Mouse (Mus musculus): ENCODE results near the gene Polr1a. TPM values are rescaled to one million over a fixed set of nuclear protein-coding genes. Genes with fewer than 3 reads are reported as not detected.

Gene Polr1a
- polyA plus RNA-seq, 1 experiment from 2014 or later: 20.1 TPM

- no peak for ATAC-seq
Measured at GRCm38 (mm10) chr6:72007411-72008212, 98.8 kb downstream of the Polr1a start.

GRCm38 (mm10) chr6:72008213-72008655 lies 99.4 kb downstream of the Polr1a start:
- no peaks in the 10 kb centered on the region for H3K36me3 ChIP-seq (ENCODE audit: control insufficient read depth, insufficient read depth)
- H3K9ac ChIP-seq (replicated peaks; ENCODE audit: low read depth, low read length): no peak overlapping the region
- H3K4me2 ChIP-seq (ENCODE audit: low read length): no peak overlapping the region
- no peak overlapping the region for H3K27ac ChIP-seq (ENCODE audit: low read length)
- H3K4me3 ChIP-seq (replicated peaks; ENCODE audit: low read length): no peak overlapping the region
- no peaks in the 10 kb centered on the region for H3K4me1 ChIP-seq (replicated peaks; ENCODE audit: control insufficient read depth, insufficient read depth, low read length)
- no peak for ATAC-seq
- H3K9me3 ChIP-seq (ENCODE audit: control insufficient read depth, low read length): no peaks in the 10 kb centered on the region
- H3K27me3 ChIP-seq (replicated peaks; ENCODE audit: control insufficient read depth, insufficient read depth, low read length): no peaks in the 10 kb centered on the region
- 92% methylated on average over 4 of the region's 4 CpGs for WGBS

More at GRCm38 (mm10) chr6:72007411-72008212, 98.8 kb downstream of the Polr1a start:
- Histone ChIP-seq H3K4me1 (replicated peaks; ENCODE audit: control insufficient read depth, insufficient read depth, low read length) (no peaks in the 10 kb centered on the region), H3K9ac (replicated peaks; ENCODE audit: low read depth, low read length) (no peak overlapping the region), H3K36me3 (ENCODE audit: control insufficient read depth, insufficient read depth) (no peaks in the 10 kb centered on the region), H3K27me3 (replicated peaks; ENCODE audit: control insufficient read depth, insufficient read depth, low read length) (no peaks in the 10 kb centered on the region), H3K27ac (ENCODE audit: low read length) (no peak overlapping the region), H3K4me3 (replicated peaks; ENCODE audit: low read length) (no peak overlapping the region), H3K9me3 (ENCODE audit: control insufficient read depth, low read length) (no peaks in the 10 kb centered on the region), H3K4me2 (ENCODE audit: low read length) (no peak overlapping the region)
- WGBS: 72% methylated on average over 3 of the region's 3 CpGs

- no peak overlapping the region for H3K27ac ChIP-seq (ENCODE audit: low read length)
- H3K27me3 ChIP-seq (replicated peaks; ENCODE audit: control insufficient read depth, insufficient read depth, low read length): no peaks in the 10 kb centered on the region
- peaks cover 3% of the 10 kb centered on the region; the same call in 1 of the 2 replicates for H3K4me1 ChIP-seq (replicated peaks; ENCODE audit: control insufficient read depth, insufficient read depth, low read length)
- H3K36me3 ChIP-seq (ENCODE audit: control insufficient read depth, insufficient read depth): no peaks in the 10 kb centered on the region
- no peak overlapping the region for H3K4me2 ChIP-seq (ENCODE audit: low read length)
- H3K4me3 ChIP-seq (replicated peaks; ENCODE audit: low read length): no peak overlapping the region
- 96% methylated on average over 1 of the region's 1 CpGs for WGBS
- no peak for ATAC-seq
- no peaks in the 10 kb centered on the region for H3K9me3 ChIP-seq (ENCODE audit: control insufficient read depth, low read length)
- no peak overlapping the region for H3K9ac ChIP-seq (replicated peaks; ENCODE audit: low read depth, low read length)
Measured at GRCm38 (mm10) chr6:72009454-72009853, 100.6 kb downstream of the Polr1a start.

- ATAC-seq: no peak
- 35% methylated on average over 4 of the region's 4 CpGs for WGBS
- H3K9me3 ChIP-seq (ENCODE audit: control insufficient read depth, low read length): no peaks in the 10 kb centered on the region
- H3K4me1 ChIP-seq (replicated peaks; ENCODE audit: control insufficient read depth, insufficient read depth, low read length): peaks cover 3% of the 10 kb centered on the region; the same call in 1 of the 2 replicates
- no peak overlapping the region for H3K4me3 ChIP-seq (replicated peaks; ENCODE audit: low read length)
- H3K27me3 ChIP-seq (replicated peaks; ENCODE audit: control insufficient read depth, insufficient read depth, low read length): no peaks in the 10 kb centered on the region
- no peak overlapping the region for H3K27ac ChIP-seq (ENCODE audit: low read length)
- H3K36me3 ChIP-seq (ENCODE audit: control insufficient read depth, insufficient read depth): no peaks in the 10 kb centered on the region
- no peak overlapping the region for H3K4me2 ChIP-seq (ENCODE audit: low read length)
- no peak overlapping the region for H3K9ac ChIP-seq (replicated peaks; ENCODE audit: low read depth, low read length)
Measured at GRCm38 (mm10) chr6:72014033-72014432, 105.2 kb downstream of the Polr1a start.

GRCm38 (mm10) chr6:72018052-72018451 lies 109.2 kb downstream of the Polr1a start:
- H3K36me3 ChIP-seq (ENCODE audit: control insufficient read depth, insufficient read depth): no peaks in the 10 kb centered on the region
- no peak for ATAC-seq
- no peak overlapping the region for H3K4me3 ChIP-seq (replicated peaks; ENCODE audit: low read length)
- H3K4me1 ChIP-seq (replicated peaks; ENCODE audit: control insufficient read depth, insufficient read depth, low read length): peaks cover 3% of the 10 kb centered on the region; the same call in 1 of the 2 replicates
- 77% methylated on average over 6 of the region's 6 CpGs for WGBS
- H3K4me2 ChIP-seq (ENCODE audit: low read length): no peak overlapping the region
- H3K27me3 ChIP-seq (replicated peaks; ENCODE audit: control insufficient read depth, insufficient read depth, low read length): no peaks in the 10 kb centered on the region
- H3K9ac ChIP-seq (replicated peaks; ENCODE audit: low read depth, low read length): no peak overlapping the region
- H3K27ac ChIP-seq (ENCODE audit: low read length): no peak overlapping the region
- H3K9me3 ChIP-seq (ENCODE audit: control insufficient read depth, low read length): no peaks in the 10 kb centered on the region

- Histone ChIP-seq H3K4me3 (replicated peaks; ENCODE audit: low read length) (no peak overlapping the region), H3K36me3 (ENCODE audit: control insufficient read depth, insufficient read depth) (no peaks in the 10 kb centered on the region), H3K27ac (ENCODE audit: low read length) (no peak overlapping the region), H3K9me3 (ENCODE audit: control insufficient read depth, low read length) (no peaks in the 10 kb centered on the region), H3K9ac (replicated peaks; ENCODE audit: low read depth, low read length) (no peak overlapping the region), H3K27me3 (replicated peaks; ENCODE audit: control insufficient read depth, insufficient read depth, low read length) (no peaks in the 10 kb centered on the region), H3K4me2 (ENCODE audit: low read length) (no peak overlapping the region), H3K4me1 (replicated peaks; ENCODE audit: control insufficient read depth, insufficient read depth, low read length) (no peaks in the 10 kb centered on the region)
- ATAC-seq: no peak
Measured at GRCm38 (mm10) chr6:72025497-72025896, 116.6 kb downstream of the Polr1a start.

- Histone ChIP-seq H3K4me2 (ENCODE audit: low read length) (no peak overlapping the region), H3K4me1 (replicated peaks; ENCODE audit: control insufficient read depth, insufficient read depth, low read length) (no peaks in the 10 kb centered on the region), H3K27me3 (replicated peaks; ENCODE audit: control insufficient read depth, insufficient read depth, low read length) (no peaks in the 10 kb centered on the region), H3K4me3 (replicated peaks; ENCODE audit: low read length) (no peak overlapping the region), H3K36me3 (ENCODE audit: control insufficient read depth, insufficient read depth) (no peaks in the 10 kb centered on the region), H3K9me3 (ENCODE audit: control insufficient read depth, low read length) (no peaks in the 10 kb centered on the region), H3K27ac (ENCODE audit: low read length) (no peak overlapping the region), H3K9ac (replicated peaks; ENCODE audit: low read depth, low read length) (no peak overlapping the region)
- ATAC-seq: no peak
- WGBS: 97% methylated on average over 1 of the region's 1 CpGs
Measured at GRCm38 (mm10) chr6:72028079-72028478, 119.2 kb downstream of the Polr1a start.

GRCm38 (mm10) chr6:72029674-72030073 lies 120.8 kb downstream of the Polr1a start:
- H3K9ac ChIP-seq (replicated peaks; ENCODE audit: low read depth, low read length): no peak overlapping the region
- no peaks in the 10 kb centered on the region for H3K9me3 ChIP-seq (ENCODE audit: control insufficient read depth, low read length)
- H3K4me2 ChIP-seq (ENCODE audit: low read length): no peak overlapping the region
- no peak overlapping the region for H3K27ac ChIP-seq (ENCODE audit: low read length)
- H3K4me1 ChIP-seq (replicated peaks; ENCODE audit: control insufficient read depth, insufficient read depth, low read length): no peaks in the 10 kb centered on the region
- ATAC-seq: no peak
- whole genome bisulfite sequencing: 95% methylated on average over 6 of the region's 6 CpGs
- H3K4me3 ChIP-seq (replicated peaks; ENCODE audit: low read length): no peak overlapping the region
- H3K27me3 ChIP-seq (replicated peaks; ENCODE audit: control insufficient read depth, insufficient read depth, low read length): no peaks in the 10 kb centered on the region
- H3K36me3 ChIP-seq (ENCODE audit: control insufficient read depth, insufficient read depth): no peaks in the 10 kb centered on the region
